Mouse (Mus musculus) lung, embryonic 16.5 days (tissue): ENCODE data around the gene Cog5. TPM values are rescaled to one million over a fixed set of nuclear protein-coding genes. Genes with fewer than 3 reads are reported as not detected.

Source experiments
- ATAC-seq: fragments of 200-750 bp; cut with Nextera tagmentation; 2 replicates; pipeline ENCODE4 v1.8.0; 2017; ENCODE audit warnings: low read depth, mild to moderate bottlenecking, moderate library complexity
- H3K27ac ChIP-seq: fragments of 300-500 bp; sonication (generic); 2 replicates; pipeline ENCODE4 v1.5.1; 2014; ENCODE audit warnings: mild to moderate bottlenecking, control low read depth, low read length
- H3K27me3 ChIP-seq: fragments of 300-500 bp; sonication (generic); 2 replicates; pipeline ENCODE4 v1.6.1; 2014; ENCODE audit warnings: low read depth, low read length, mixed read lengths; ENCODE audit not compliant: control insufficient read depth, insufficient read depth
- H3K36me3 ChIP-seq: fragments of 300-500 bp; sonication (generic); 2 replicates; pipeline ENCODE4 v1.6.1; 2014; ENCODE audit warnings: low read length; ENCODE audit not compliant: control insufficient read depth, insufficient read depth
- H3K4me1 ChIP-seq: fragments of 300-500 bp; sonication (generic); replicated peaks from 2 replicates; pipeline ENCODE4 v1.6.1; 2014; ENCODE audit warnings: low read length, mixed read lengths; ENCODE audit not compliant: control insufficient read depth, insufficient read depth
- H3K4me2 ChIP-seq: fragments of 300-500 bp; sonication (generic); 2 replicates; pipeline ENCODE4 v1.6.1; 2014; ENCODE audit warnings: low read depth, low read length, control low read depth
- H3K4me3 ChIP-seq: fragments of 300-500 bp; sonication (generic); 2 replicates; pipeline ENCODE4 v1.5.1; 2014; ENCODE audit warnings: mild to moderate bottlenecking, low read length, control low read depth
- H3K9ac ChIP-seq: fragments of 300-500 bp; sonication (generic); 2 replicates; pipeline ENCODE4 v1.6.1; 2014; ENCODE audit warnings: low read length, control low read depth
- H3K9me3 ChIP-seq: fragments of 300-500 bp; sonication (generic); 2 replicates; pipeline ENCODE4 v1.6.1; 2016; ENCODE audit warnings: low read length; ENCODE audit not compliant: control insufficient read depth
- WGBS: fragments of 180-500 bp; shearing (Covaris S2); extraction: QIAGEN DNeasy Blood & Tissue Kit; methylation state at CpG from one replicate; pipeline ENCODE4 v1.1.7; 2014; 5-methylcytosine and 5-hydroxymethylcytosine counted together
- polyA plus RNA-seq: library from polyadenylated mRNA; unstranded; fragments of >200 nt; fragmentation: Nextera tagmentation; extraction: Ambion mirVana; gene quantifications from 2 replicates; pipeline ENCODE4 v1.2.1, GENCODE M21; 2015

The Cog5 gene
- polyA plus RNA-seq, 1 experiment from 2014 or later, result 27.8 TPM

DNA sequence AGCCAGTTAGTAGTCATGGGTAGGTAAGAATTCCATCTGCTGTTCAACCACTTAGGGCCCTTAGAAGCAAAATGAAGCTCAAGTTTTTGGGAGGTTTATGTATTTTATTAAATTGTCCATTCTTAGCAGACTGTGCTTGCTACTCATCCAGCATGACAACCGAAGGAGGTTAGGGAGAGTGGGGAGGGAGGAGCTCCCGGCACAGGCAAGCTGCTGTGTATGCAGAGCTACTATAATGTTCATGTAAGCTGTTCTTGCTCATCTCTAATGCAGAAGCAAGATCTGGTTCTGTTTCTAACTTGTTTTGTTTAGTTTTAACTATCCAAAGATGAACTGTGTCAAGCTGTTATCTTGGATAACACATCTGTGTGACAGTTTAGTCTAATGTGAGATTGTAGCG, 199.4 kb downstream of the Cog5 start:
- Histone ChIP-seq H3K27ac (no peak overlapping the region), H3K4me3 (no peak overlapping the region), H3K4me2 (no peak overlapping the region), H3K9ac (no peak overlapping the region), H3K36me3 (no peaks in the 10 kb centered on the region), H3K9me3 (no peaks in the 10 kb centered on the region), H3K27me3 (no peaks in the 10 kb centered on the region), H3K4me1 (0 out of 2 replicates have a peak, but pooled peaks cover under 1% of the 10 kb centered on the region)
- 31% methylated on average over 3 of the region's 3 CpGs for WGBS
- ATAC-seq, result no peak

DNA sequence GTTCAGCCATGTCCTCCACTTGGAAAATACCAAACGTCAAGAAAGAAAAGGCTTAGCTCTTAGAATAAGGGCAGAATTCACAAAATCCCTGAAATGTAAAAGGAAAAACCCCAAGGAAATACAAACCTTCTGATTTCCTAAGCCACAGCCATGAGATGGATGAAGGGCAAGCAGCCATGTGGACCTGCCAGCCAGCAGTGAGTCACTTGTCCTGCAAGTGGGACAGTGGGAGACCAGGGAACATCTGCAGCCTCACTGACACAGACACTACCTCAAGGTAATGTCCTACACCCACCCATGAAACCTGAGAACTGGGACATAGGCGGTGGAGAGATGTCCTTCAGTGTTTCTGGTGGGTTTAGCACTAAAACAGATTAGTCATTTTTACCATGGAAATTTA, 200.1 kb downstream of the Cog5 start:
- Histone ChIP-seq H3K9me3 (no peaks in the 10 kb centered on the region), H3K9ac (no peak overlapping the region), H3K4me2 (no peak overlapping the region), H3K4me1 (no peaks in the 10 kb centered on the region), H3K36me3 (no peaks in the 10 kb centered on the region), H3K4me3 (no peak overlapping the region), H3K27me3 (no peaks in the 10 kb centered on the region), H3K27ac (no peak overlapping the region)
- no peak for ATAC-seq
- 80% methylated on average over 2 of the region's 2 CpGs for WGBS

DNA sequence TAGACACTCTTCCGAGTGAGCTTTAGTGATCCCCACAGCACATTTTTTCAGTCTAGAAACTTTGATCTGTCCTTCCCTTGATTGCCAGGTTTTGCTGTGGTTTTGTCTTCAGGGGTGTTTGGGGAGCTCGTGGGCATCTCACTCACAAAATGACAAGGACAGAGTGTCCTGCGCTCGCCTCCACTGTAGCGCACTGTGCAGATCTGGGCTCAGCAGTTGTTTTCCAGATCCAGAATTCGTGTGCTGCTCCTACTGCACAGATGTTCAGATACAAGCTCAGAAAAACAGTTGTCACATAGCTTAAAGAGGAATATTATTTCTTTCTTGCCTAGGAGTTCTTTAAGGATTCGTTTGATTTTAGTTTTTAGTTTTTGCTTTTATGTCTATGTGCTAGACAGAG, 203.1 kb downstream of the Cog5 start:
- Histone ChIP-seq H3K9ac (no peak overlapping the region), H3K4me3 (no peak overlapping the region), H3K36me3 (no peaks in the 10 kb centered on the region), H3K9me3 (no peaks in the 10 kb centered on the region), H3K27ac (no peak overlapping the region), H3K4me1 (no peaks in the 10 kb centered on the region), H3K27me3 (no peaks in the 10 kb centered on the region), H3K4me2 (no peak overlapping the region)
- no peak for ATAC-seq
- 79% methylated on average over 7 of the region's 7 CpGs for WGBS

DNA sequence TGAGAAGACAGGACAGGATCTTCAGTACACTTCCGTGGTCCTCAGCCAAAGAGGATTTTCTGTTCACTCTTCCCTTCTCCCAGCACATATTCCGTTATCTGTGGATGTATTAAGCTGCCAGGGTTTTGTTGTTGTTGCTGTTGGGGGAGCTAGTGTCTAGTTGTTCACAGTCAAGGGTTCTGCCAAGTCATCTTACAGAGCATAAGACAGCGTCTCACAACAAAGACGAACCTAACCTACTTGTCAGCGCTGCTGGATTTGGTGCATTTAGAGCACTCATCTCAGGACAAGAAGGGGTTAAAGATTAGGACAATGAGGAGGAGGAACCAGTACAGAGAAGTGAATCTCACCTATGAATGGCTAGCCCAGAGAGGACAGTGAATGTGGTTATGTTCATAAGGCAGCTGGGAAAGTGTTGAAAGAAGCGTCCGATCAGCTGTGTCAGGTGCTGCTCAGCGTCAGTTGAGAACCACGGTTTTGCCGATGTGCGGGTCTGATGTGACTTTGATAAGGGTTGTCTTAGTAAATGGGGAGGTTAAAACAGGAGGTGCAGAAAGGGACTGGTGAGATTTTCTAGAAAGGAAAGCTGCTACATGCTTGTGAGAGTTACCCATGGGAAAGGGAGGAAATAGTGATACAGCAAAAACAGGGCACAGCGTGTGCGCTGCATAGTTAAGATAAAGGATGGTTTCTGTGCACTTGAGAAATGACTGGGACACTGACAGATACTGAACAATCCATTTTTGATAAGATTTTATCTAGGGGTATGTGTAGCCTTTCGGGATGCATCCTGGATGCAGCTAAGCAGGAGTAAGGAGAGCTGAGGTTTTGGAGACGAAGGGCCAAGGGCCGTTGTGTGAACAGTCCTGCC, 208.2 kb downstream of the Cog5 start:
- Histone ChIP-seq H3K36me3 (no peaks in the 10 kb centered on the region), H3K27ac (no peak overlapping the region), H3K4me2 (no peak overlapping the region), H3K9ac (no peak overlapping the region), H3K4me1 (no peaks in the 10 kb centered on the region), H3K4me3 (no peak overlapping the region), H3K9me3 (no peaks in the 10 kb centered on the region), H3K27me3 (no peaks in the 10 kb centered on the region)
- WGBS, result 71% methylated on average over 16 of the region's 16 CpGs
- no peak for ATAC-seq

DNA sequence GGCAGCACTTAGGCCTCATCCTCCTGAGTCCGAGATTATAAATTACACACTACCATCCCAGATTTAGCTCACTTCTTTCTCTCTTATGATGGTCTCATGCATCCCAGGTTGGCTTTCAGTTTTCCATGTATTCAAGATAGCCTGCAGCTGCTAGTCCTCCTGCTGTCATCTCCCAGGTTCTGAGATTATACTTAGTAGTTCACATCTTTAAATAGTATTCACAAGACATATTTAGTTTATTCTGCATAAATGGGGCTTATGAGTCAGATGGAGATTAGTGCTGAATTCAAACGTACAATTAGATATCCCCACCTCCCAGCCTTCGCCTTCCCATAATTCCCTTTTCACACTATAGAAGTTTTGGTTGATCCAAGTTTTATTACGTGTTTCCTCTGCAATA, 222.1 kb downstream of the Cog5 start:
- Histone ChIP-seq H3K4me3 (no peak overlapping the region), H3K36me3 (no peaks in the 10 kb centered on the region), H3K4me1 (no peaks in the 10 kb centered on the region), H3K9me3 (no peaks in the 10 kb centered on the region), H3K4me2 (no peak overlapping the region), H3K27me3 (no peaks in the 10 kb centered on the region), H3K27ac (no peak overlapping the region), H3K9ac (no peak overlapping the region)
- 86% methylated on average over 4 of the region's 4 CpGs for WGBS
- ATAC-seq, result no peak

DNA sequence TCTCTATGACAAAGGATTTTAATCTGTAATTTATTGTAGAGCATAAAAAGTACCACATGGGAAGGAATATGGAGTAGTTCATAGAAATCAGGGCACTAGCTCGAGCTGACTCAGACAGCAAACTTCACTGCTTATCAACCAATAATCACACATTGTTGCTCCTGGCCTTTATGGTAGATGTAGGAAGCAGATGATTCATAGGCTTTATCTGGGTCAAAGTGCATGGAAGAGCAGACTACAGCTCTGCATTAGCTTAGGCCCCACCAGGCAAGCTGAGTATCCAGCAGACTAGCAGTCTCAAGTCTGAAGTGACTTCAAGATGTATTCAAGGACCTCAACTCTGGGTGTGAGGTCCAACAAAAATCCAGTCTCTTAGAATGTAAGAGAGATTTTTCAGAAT, 228.1 kb downstream of the Cog5 start:
- no peak overlapping the region for H3K4me2 ChIP-seq
- no peak overlapping the region for H3K27ac ChIP-seq
- WGBS, result 60% methylated on average over 1 of the region's 1 CpGs
- no peaks in the 10 kb centered on the region for H3K4me1 ChIP-seq
- no peaks in the 10 kb centered on the region for H3K9me3 ChIP-seq
- H3K4me3 ChIP-seq, result no peak overlapping the region
- ATAC-seq, result no peak
- peaks cover 5% of the 10 kb centered on the region; the same call in 1 of the 2 replicates for H3K36me3 ChIP-seq
- no peaks in the 10 kb centered on the region for H3K27me3 ChIP-seq
- H3K9ac ChIP-seq, result no peak overlapping the region

DNA sequence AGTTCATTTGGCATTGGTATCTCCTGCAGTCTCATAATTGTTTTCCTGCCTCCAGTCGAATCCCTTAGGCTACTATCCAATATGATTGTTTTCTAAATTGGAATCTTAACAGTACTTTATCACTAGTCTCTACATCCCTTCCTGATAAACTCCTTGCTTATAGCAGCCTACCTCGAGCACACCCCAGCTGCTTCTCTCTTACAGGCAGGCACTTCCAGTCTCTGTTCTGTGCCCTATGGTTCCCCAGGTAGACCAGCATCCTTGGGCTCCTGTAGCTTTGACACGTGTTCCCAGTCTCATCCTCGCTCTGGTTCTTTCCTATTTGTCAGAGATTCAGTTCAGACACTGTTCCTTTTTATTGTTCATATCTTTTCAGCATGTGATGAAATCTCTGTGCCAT, 229.7 kb downstream of the Cog5 start:
- no peak for ATAC-seq
- H3K4me2 ChIP-seq, result no peak overlapping the region

DNA sequence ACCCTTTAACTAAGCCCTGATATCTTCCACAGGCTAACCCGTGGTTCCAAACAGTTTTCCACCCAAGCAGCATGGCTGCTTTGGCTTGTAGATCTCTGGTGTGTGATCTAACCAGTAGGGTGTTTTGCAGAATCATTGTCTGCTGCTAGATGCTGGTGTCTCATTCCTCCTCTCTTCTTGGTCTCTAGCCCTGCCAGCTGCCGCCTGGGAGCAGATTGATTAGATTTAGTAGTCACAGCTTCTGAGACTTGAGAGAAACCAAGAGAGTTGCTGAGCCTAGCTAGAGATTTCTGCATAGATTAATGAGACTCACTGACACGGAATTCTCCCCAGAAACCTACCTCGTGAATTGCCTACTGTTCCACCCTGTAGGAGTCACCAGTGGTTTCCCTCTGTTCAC, 230.4 kb downstream of the Cog5 start:
- Histone ChIP-seq H3K27ac (no peak overlapping the region), H3K36me3 (peaks cover 5% of the 10 kb centered on the region; the same call in 1 of the 2 replicates)
- WGBS, result 80% methylated on average over 4 of the region's 4 CpGs

More for the DNA sequence above, 229.7 kb downstream of the Cog5 start:
- Histone ChIP-seq H3K27me3 (no peaks in the 10 kb centered on the region), H3K4me3 (no peak overlapping the region), H3K4me1 (no peaks in the 10 kb centered on the region), H3K9me3 (no peaks in the 10 kb centered on the region), H3K36me3 (peaks cover 5% of the 10 kb centered on the region; the same call in 1 of the 2 replicates), H3K27ac (no peak overlapping the region), H3K9ac (no peak overlapping the region)
- WGBS, result 78% methylated on average over 4 of the region's 4 CpGs

DNA sequence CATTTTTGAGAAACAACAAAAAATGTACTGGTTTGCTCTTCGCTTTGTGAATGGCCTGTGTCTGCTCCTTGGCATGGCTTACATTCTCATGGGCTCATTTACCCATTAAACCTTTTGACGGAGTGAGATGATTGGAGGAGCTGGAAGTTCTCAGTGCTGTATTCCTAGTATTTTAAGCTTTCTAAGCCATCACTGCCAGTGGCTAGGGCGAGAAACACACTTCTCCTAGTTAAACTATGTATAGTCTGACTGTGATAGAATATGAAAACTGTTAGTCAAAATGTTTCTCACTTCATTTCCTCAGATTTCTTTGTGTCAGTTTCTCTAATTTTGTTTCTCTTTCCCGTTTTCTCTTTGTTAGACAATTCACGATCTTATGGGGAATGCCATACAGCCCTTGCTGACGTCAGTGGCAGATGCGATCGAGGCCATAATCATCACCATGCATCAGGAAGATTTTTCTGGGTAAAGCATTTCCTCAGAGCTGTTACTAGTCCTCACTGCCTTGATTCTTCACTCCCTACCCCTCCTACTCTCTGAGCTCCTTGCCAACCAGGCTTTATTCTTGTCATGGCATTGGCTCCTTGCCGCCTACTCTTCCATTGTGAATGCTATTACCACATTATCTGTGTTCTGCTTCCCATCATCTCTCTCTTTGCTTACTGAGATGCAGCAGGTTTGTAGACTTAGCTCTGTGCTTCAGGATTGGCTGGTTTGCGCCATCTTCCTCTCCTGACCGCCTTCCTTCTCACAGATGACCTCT, 231.4 kb downstream of the Cog5 start:
- H3K4me3 ChIP-seq, result no peak overlapping the region
- no peak for ATAC-seq
- H3K4me2 ChIP-seq, result no peak overlapping the region
- H3K27ac ChIP-seq, result no peak overlapping the region
- no peaks in the 10 kb centered on the region for H3K4me1 ChIP-seq
- peaks cover 5% of the 10 kb centered on the region; the same call in 1 of the 2 replicates for H3K36me3 ChIP-seq
- no peak overlapping the region for H3K9ac ChIP-seq
- H3K9me3 ChIP-seq, result no peaks in the 10 kb centered on the region
- H3K27me3 ChIP-seq, result no peaks in the 10 kb centered on the region
- WGBS, result 92% methylated on average over 11 of the region's 11 CpGs

More for the DNA sequence above, 230.4 kb downstream of the Cog5 start:
- Histone ChIP-seq H3K4me1 (no peaks in the 10 kb centered on the region), H3K9me3 (no peaks in the 10 kb centered on the region), H3K4me2 (no peak overlapping the region), H3K4me3 (no peak overlapping the region), H3K27me3 (no peaks in the 10 kb centered on the region), H3K9ac (no peak overlapping the region)
- ATAC-seq, result no peak
